Mouse (Mus musculus) kidney, postnatal 0 days (tissue): ENCODE data around the gene Sh3pxd2b. TPM values are rescaled to one million over a fixed set of nuclear protein-coding genes. Genes with fewer than 3 reads are reported as not detected.

Source experiments
- ATAC-seq: fragments of 200-750 bp; cut with Nextera tagmentation; replicated peaks from 2 replicates; pipeline ENCODE4 v1.8.0; 2017; ENCODE audit warnings: low read depth, moderate number of reproducible peaks, moderate TSS enrichment, moderate library complexity; ENCODE audit not compliant: low FRiP score
- DNase-seq: peaks from one replicate; pipeline ENCODE4 v3.0.0-alpha.2; 2016; ENCODE audit warnings: low spot score
- H3K27ac ChIP-seq: fragments of 300-500 bp; sonication (generic); 2 replicates; pipeline ENCODE4 v1.5.1; 2014; ENCODE audit warnings: mild to moderate bottlenecking
- H3K27me3 ChIP-seq: fragments of 300-500 bp; sonication (generic); 2 replicates; pipeline ENCODE4 v1.6.1; 2014; ENCODE audit warnings: low read length, mixed read lengths; ENCODE audit not compliant: insufficient read depth
- H3K36me3 ChIP-seq: fragments of 300-500 bp; sonication (generic); 2 replicates; pipeline ENCODE4 v1.6.1; 2014; ENCODE audit warnings: low read length, mixed read lengths; ENCODE audit not compliant: insufficient read depth
- H3K4me1 ChIP-seq: fragments of 300-500 bp; sonication (generic); replicated peaks from 2 replicates; pipeline ENCODE4 v1.6.1; 2014; ENCODE audit warnings: antibody characterized with exemption, low read length, mixed read lengths; ENCODE audit not compliant: insufficient read depth
- H3K4me2 ChIP-seq: fragments of 300-500 bp; sonication (generic); 2 replicates; pipeline ENCODE4 v1.6.1; 2014; ENCODE audit warnings: mild to moderate bottlenecking, low read length, moderate library complexity, mixed read lengths
- H3K4me3 ChIP-seq: fragments of 300-500 bp; sonication (generic); replicated peaks from 2 replicates; pipeline ENCODE4 v1.5.1; 2014; ENCODE audit warnings: low read depth, low read length
- H3K9ac ChIP-seq: fragments of 300-500 bp; sonication (generic); 2 replicates; pipeline ENCODE4 v1.6.1; 2014; ENCODE audit warnings: low read depth, low read length
- H3K9me3 ChIP-seq: fragments of 300-500 bp; sonication (generic); replicated peaks from 2 replicates; pipeline ENCODE4 v1.6.1; 2016; ENCODE audit warnings: low read length, inconsistent platforms, mixed read lengths
- CTCF ChIP-seq: IDR thresholded peaks from 2 replicates; pipeline ENCODE4 v1.5.1; 2016; ENCODE audit warnings: antibody characterized with exemption, low read depth, mild to moderate bottlenecking, moderate library complexity
- WGBS: fragments of 180-500 bp; shearing (Covaris S2); extraction: QIAGEN DNeasy Blood & Tissue Kit; methylation state at CpG from one replicate; pipeline ENCODE4 v1.1.7; 2014; 5-methylcytosine and 5-hydroxymethylcytosine counted together
- polyA plus RNA-seq: library from polyadenylated mRNA; unstranded; fragments of >200 nt; fragmentation: Nextera tagmentation; extraction: Ambion mirVana; gene quantifications from 2 replicates; pipeline ENCODE4 v1.2.1, GENCODE M21; 2015

Gene Sh3pxd2b
- polyA plus RNA-seq, 1 experiment from 2014 or later = 6.6 TPM

DNA sequence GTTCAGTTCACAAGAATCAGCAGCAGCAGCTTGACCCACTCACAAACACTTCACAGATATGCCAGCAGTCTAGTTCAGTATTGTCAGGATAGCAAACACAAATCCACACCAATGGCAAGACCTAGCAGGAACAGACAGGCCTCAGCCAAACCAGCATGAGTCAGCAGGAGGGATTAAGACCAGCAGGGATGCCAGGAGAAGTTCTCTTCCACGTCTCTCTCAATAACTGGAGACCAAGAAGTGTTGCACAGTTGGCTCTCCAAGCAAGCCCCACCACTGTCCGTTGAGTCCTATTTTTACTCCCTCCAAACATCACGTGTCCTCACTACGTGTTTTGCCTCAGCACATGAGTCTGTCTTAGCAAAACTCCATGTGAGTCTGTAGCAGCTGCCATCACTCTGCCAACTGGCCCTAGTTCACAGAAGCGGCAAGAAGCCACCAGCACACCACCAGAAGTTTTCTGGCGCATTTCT is 11.1 kb upstream of the Sh3pxd2b start:
- Histone ChIP-seq H3K4me1 (peaks cover 15% of the 10 kb centered on the region; the same call in 1 of the 2 replicates), H3K27me3 (no peaks in the 10 kb centered on the region), H3K4me3 (no peak overlapping the region), H3K9me3 (peaks cover 4% of the 10 kb centered on the region; the same call in 1 of the 2 replicates), H3K4me2 (no peak overlapping the region), H3K27ac (no peak overlapping the region), H3K36me3 (no peaks in the 10 kb centered on the region), H3K9ac (no peak overlapping the region)
- no peak for TF ChIP-seq CTCF
- DNase-seq (no peak), ATAC-seq (no peak)
- 89% methylated on average over 6 of the region's 6 CpGs for WGBS

DNA sequence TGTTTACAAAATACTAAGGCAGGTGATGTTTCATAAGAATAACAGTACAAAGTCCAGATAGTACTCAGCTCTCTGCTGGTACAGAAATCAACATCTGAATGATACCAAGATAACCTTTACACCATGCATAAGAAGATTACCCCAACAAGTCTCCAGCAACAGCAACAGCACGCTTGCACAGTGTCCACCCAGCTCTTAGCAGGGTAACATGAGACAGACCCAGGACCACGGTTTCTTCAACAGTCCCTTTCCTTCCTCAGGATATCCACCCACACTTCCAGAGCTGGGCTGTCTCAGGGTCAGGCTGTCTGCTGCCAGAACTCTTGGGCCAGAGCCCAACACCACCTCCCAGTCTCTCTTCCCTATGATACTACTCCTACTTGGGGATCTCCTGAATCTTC is 8.5 kb upstream of the Sh3pxd2b start:
- Histone ChIP-seq H3K4me3 (no peak overlapping the region), H3K4me2 (no peak overlapping the region), H3K9me3 (peaks cover 4% of the 10 kb centered on the region; the same call in 1 of the 2 replicates), H3K36me3 (no peaks in the 10 kb centered on the region), H3K27me3 (no peaks in the 10 kb centered on the region), H3K9ac (no peak overlapping the region), H3K27ac (no peak overlapping the region), H3K4me1 (peaks cover 15% of the 10 kb centered on the region; the same call in 1 of the 2 replicates)
- peak; percentile 60 for DNase-seq
- 16% methylated on average over 2 of the region's 2 CpGs for WGBS
- no peak for TF ChIP-seq CTCF
- ATAC-seq = no peak

DNA sequence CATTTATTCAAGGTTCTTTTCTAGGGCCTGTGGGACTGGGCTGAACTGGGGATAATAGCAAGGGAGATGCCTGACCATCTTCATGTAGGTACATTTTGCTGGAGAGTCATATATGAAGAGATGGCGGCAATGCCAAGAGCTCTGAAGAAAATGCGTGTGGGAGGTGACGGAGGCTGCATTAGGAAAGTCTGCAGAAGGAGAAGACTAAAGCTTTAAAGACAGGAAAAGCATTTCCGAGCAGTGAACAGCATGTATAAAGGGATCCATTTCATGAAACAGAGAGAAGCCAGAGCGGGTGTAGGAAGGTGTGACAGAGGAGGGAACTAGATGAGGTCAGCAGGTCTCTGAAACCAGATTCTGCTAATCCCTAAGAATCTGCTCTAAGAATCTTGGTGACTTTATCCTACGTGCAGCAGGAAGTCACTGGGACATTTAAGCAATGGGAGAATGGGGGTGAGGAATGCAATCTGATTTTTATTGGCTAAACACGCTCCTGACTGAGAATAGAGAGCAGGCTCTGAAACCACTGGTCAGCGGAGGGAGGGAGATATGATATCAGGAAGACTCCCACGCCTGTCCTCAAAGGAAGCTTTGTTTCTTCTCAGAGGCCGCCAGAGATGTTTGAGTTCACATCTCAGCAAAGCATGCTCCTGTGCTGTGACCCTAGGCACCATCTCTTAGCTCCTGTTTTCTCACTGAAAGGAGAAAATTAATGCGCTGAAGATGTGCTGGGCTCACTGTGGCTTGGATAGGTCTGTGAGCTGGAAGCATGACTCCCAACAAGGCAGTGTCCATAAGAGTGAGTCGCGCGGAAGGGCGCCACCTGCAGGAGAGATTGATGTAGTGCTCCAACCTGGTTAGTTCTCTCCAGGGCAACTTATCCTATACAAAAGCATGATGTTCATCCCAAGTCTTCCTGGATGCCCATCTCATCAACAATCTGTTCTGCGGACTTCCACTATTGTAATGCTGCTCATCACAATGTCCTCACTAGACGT is 6.8 kb upstream of the Sh3pxd2b start:
- WGBS = 18% methylated on average over 17 of the region's 17 CpGs
- Histone ChIP-seq H3K4me1 (peaks cover 15% of the 10 kb centered on the region; the same call in 1 of the 2 replicates), H3K9me3 (peaks cover 4% of the 10 kb centered on the region; the same call in 1 of the 2 replicates), H3K9ac (no peak overlapping the region), H3K4me3 (0 out of 2 replicates have a peak overlapping the region, but pooled peaks have one; percentile 4), H3K27me3 (no peaks in the 10 kb centered on the region), H3K27ac (0 out of 2 replicates have a peak overlapping the region, but pooled peaks have one; percentile 19), H3K4me2 (peak overlapping the region; percentile 34), H3K36me3 (no peaks in the 10 kb centered on the region)
- DNase-seq = peak; percentile 85
- peak; percentile 75 for ATAC-seq
- peak; percentile 94 for TF ChIP-seq CTCF

DNA sequence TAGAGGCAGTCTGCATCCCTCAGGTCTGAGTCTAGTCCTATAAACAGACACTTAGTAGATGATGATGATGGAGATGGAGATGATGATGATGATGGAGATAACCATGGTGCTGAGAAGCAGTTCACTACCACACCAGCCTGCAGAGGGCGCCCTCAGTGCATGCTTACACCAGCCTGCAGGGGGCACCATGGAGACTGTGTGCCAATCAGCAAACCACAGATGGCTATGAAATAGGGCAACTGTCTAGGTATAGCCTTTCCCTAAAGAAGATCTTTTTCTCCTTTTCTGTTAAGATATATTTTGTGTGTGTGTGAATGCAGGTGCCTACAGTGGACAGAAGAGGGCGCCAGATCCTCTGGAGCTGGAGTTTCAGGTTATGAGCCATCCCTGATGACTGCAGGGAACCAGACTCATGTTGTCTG is 4.8 kb upstream of the Sh3pxd2b start:
- ATAC-seq = no peak
- peak; percentile 72 for DNase-seq
- H3K4me1 ChIP-seq = peaks cover 15% of the 10 kb centered on the region
- no peak; the same call in none of the 2 replicates for TF ChIP-seq CTCF
- no peak overlapping the region for H3K4me3 ChIP-seq
- H3K9ac ChIP-seq = no peak overlapping the region
- H3K4me2 ChIP-seq = no peak overlapping the region
- H3K27me3 ChIP-seq = no peaks in the 10 kb centered on the region
- no peaks in the 10 kb centered on the region for H3K36me3 ChIP-seq
- WGBS = 18% methylated on average over 2 of the region's 2 CpGs
- no peaks in the 10 kb centered on the region for H3K9me3 ChIP-seq
- H3K27ac ChIP-seq = no peak overlapping the region

DNA sequence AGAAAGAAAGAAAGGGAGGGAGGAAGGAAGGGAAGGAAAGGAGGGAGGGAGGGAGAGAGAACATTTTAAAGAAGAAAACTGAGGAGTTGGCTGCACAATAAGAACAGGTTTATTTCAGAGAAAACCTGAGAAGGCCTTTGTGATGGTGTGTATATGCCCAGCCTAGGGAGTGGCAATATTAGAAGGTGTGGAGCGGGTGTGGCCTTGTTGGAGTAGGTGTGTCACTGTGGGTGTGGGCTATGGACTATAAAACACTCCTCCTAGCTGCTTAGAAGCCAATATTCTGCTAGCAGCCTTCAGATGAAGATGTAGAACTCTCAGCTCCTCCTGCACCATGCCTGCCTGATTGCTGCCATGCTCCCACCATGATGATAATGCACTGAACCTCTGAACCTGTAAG is 4.3 kb upstream of the Sh3pxd2b start:
- H3K4me1 ChIP-seq = peaks cover 15% of the 10 kb centered on the region
- H3K9ac ChIP-seq = no peak overlapping the region
- H3K27ac ChIP-seq = no peak overlapping the region
- no peak overlapping the region for H3K4me3 ChIP-seq
- no peak for TF ChIP-seq CTCF
- no peaks in the 10 kb centered on the region for H3K27me3 ChIP-seq
- no peak for ATAC-seq
- H3K36me3 ChIP-seq = no peaks in the 10 kb centered on the region
- no peak for DNase-seq
- H3K9me3 ChIP-seq = no peaks in the 10 kb centered on the region
- WGBS = 100% methylated on average over 1 of the region's 1 CpGs
- H3K4me2 ChIP-seq = no peak overlapping the region

DNA sequence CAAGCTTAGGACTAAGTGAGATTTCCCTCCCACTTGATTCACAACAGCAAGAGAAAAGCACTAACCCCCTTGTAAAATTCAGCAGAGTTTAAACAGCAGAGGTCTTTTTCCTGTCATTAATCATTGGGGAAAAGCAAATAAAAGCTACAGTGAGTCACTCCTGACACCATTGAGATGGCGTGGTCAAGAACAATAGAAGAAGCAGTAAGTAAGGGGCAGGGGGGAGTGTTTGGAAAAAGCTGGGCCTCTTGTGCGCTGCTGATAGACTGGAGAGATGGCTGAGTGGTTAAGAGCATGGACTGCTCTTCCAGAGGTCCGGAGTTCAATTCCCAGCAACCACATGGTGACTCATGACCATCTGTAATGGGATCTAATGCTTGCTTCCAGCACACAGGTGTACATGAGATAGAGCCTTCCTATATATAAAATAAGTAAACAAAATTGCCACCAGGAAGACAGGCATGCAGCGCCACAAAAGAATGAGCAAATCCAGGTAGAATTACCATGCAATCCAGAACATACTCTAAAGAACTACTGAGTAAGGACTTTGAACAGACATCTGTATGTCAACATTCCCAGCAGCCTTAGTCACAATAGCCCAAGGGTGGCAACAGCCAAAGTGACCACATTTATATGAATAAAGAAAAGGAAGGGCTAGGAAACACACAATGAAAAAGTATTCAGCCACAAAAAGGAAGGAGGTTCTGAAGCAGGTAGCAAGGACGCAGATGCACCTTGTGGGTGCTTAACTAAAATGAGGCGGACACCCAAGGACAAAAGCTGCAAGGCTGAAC is 1.9 kb upstream of the Sh3pxd2b start:
- 55% methylated on average over 6 of the region's 6 CpGs for WGBS
- H3K9ac ChIP-seq = no peak overlapping the region
- H3K4me3 ChIP-seq = no peak overlapping the region
- peaks cover 12% of the 10 kb centered on the region for H3K4me1 ChIP-seq
- DNase-seq (peak; percentile 81), ATAC-seq (no peak)
- H3K27ac ChIP-seq = no peak overlapping the region
- H3K4me2 ChIP-seq = no peak overlapping the region
- TF ChIP-seq CTCF = no peak
- no peaks in the 10 kb centered on the region for H3K27me3 ChIP-seq
- no peaks in the 10 kb centered on the region for H3K9me3 ChIP-seq
- no peaks in the 10 kb centered on the region for H3K36me3 ChIP-seq
